Mouse (Mus musculus) hindbrain, embryonic 12.5 days (tissue): ENCODE data around the gene Xaf1. TPM values are rescaled to one million over a fixed set of nuclear protein-coding genes. Genes with fewer than 3 reads are reported as not detected.
A peak's percentile ranks its signal among the peaks of the same experiment; 100 is the strongest.
"Not testable (repeated sequence)": the region's sequence is repeated elsewhere in the genome, so short reads cannot be mapped to it uniquely, and the experiment has no call there.

Source experiments
- ATAC-seq: fragments of 200-750 bp; cut with Nextera tagmentation; 2 replicates; pipeline ENCODE4 v1.8.0; 2017; ENCODE audit warnings: moderate TSS enrichment; ENCODE audit not compliant: low FRiP score
- H3K27ac ChIP-seq: fragments of 300-500 bp; sonication (generic); 2 replicates; pipeline ENCODE4 v1.5.1; 2016; ENCODE audit warnings: mild to moderate bottlenecking
- H3K27me3 ChIP-seq: fragments of 300-500 bp; sonication (generic); 2 replicates; pipeline ENCODE4 v1.6.1; 2016; ENCODE audit warnings: mild to moderate bottlenecking
- H3K36me3 ChIP-seq: fragments of 300-500 bp; sonication (generic); 2 replicates; pipeline ENCODE4 v1.6.1; 2016; ENCODE audit warnings: mild to moderate bottlenecking
- H3K4me1 ChIP-seq: fragments of 300-500 bp; sonication (generic); 2 replicates; pipeline ENCODE4 v1.6.1; 2016
- H3K4me2 ChIP-seq: fragments of 300-500 bp; sonication (generic); replicated peaks from 2 replicates; pipeline ENCODE4 v1.6.1; 2016; ENCODE audit warnings: mild to moderate bottlenecking
- H3K4me3 ChIP-seq: fragments of 300-500 bp; sonication (generic); 2 replicates; pipeline ENCODE4 v1.5.1; 2016; ENCODE audit warnings: mild to moderate bottlenecking
- H3K9ac ChIP-seq: fragments of 300-500 bp; sonication (generic); 2 replicates; pipeline ENCODE4 v1.6.1; 2016; ENCODE audit warnings: mild to moderate bottlenecking, moderate library complexity
- H3K9me3 ChIP-seq: fragments of 300-500 bp; sonication (generic); replicated peaks from 2 replicates; pipeline ENCODE4 v1.6.1; 2016; ENCODE audit warnings: mild to moderate bottlenecking
- WGBS: fragments of 180-500 bp; shearing (Covaris S2); methylation state at CpG from one replicate; pipeline ENCODE4 v1.1.7; 2016; 5-methylcytosine and 5-hydroxymethylcytosine counted together
- polyA plus RNA-seq: library from polyadenylated mRNA; unstranded; fragments of >200 nt; fragmentation: Nextera tagmentation; extraction: Ambion mirVana; gene quantifications from 2 replicates; pipeline ENCODE4 v1.2.1, GENCODE M21; 2016

The Xaf1 gene
- polyA plus RNA-seq, 1 experiment from 2014 or later = 2.6 TPM

DNA sequence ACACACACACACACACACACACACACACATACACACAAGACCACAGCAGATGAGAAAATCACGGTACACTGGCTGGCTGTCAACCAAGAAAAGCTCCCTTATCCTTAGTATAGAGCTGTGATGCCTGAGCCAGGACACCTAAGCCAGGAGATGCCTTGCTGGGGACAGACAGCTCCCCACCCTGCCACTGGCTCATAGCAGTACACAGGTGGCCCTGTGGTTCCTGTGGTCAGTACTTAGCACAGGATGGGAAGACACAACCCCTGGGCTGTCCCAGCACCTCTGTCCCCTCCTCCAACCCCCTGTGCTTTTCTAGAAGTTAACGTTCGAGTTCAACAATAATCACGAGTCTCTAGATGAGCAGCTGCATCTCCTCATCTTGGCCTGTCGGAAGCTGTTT lies 16.6 kb downstream of the Xaf1 start:
- ATAC-seq = no peak
- Histone ChIP-seq H3K4me3 (no peak overlapping the region), H3K4me1 (peaks cover 5% of the 10 kb centered on the region; the same call in 1 of the 2 replicates), H3K9ac (no peak overlapping the region), H3K4me2 (no peak overlapping the region), H3K27ac (no peak overlapping the region), H3K27me3 (peaks cover 27% of the 10 kb centered on the region), H3K9me3 (no peaks in the 10 kb centered on the region), H3K36me3 (no peaks in the 10 kb centered on the region)
- 90% methylated on average over 5 of the region's 5 CpGs for WGBS

DNA sequence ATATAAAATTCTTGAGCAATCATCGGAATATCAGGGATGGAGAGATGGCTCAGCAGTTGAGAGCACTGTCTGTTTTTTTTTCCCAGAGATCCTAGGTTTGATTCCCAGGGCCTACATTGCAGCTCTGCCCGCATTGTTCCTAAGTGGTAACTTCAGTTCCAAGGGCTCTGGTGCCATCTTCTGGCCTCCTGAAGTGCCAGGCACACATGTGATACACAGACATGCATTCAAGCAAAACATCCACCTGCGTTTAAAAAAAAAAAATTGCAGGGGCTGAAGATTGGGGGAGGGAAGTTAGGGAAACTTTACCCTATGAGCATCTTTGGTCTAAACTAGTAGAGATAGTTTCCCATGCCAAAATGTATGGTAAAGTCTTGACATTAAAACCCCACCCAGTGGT lies 23.0 kb downstream of the Xaf1 start:
- 77% methylated on average over 3 of the region's 3 CpGs for WGBS

DNA sequence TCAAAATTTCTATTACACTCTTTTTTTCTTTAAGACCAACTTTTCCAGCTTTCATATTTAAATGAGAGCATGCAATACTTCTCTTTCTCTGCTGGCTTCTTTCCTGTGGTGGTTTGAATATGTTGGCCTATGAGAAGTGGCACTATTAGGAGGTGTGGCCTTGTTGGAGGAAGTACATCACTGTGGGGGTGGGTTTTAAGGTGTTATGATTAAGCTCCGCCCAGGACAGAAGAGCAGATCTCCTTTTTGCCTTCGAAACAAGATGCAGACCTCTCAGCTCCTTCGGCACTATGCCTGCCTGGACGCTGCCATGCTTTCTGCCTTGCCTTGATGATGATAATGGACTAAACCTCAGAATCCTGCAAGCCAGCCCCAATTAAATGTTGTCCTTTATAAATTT lies 24.3 kb downstream of the Xaf1 start:
- WGBS = 87% methylated on average over 4 of the region's 4 CpGs
- Histone ChIP-seq H3K27me3 (no peaks in the 10 kb centered on the region), H3K4me1 (no peaks in the 10 kb centered on the region), H3K4me3 (no peak overlapping the region), H3K4me2 (no peak overlapping the region), H3K9me3 (no peaks in the 10 kb centered on the region), H3K9ac (no peak overlapping the region), H3K36me3 (no peaks in the 10 kb centered on the region), H3K27ac (no peak overlapping the region)
- no peak for ATAC-seq

More for the DNA sequence above, 23.0 kb downstream of the Xaf1 start:
- Histone ChIP-seq H3K9me3 (no peaks in the 10 kb centered on the region), H3K4me1 (no peaks in the 10 kb centered on the region), H3K4me2 (no peak overlapping the region), H3K9ac (no peak overlapping the region), H3K27ac (no peak overlapping the region), H3K27me3 (no peaks in the 10 kb centered on the region), H3K36me3 (no peaks in the 10 kb centered on the region), H3K4me3 (no peak overlapping the region)
- ATAC-seq = no peak

DNA sequence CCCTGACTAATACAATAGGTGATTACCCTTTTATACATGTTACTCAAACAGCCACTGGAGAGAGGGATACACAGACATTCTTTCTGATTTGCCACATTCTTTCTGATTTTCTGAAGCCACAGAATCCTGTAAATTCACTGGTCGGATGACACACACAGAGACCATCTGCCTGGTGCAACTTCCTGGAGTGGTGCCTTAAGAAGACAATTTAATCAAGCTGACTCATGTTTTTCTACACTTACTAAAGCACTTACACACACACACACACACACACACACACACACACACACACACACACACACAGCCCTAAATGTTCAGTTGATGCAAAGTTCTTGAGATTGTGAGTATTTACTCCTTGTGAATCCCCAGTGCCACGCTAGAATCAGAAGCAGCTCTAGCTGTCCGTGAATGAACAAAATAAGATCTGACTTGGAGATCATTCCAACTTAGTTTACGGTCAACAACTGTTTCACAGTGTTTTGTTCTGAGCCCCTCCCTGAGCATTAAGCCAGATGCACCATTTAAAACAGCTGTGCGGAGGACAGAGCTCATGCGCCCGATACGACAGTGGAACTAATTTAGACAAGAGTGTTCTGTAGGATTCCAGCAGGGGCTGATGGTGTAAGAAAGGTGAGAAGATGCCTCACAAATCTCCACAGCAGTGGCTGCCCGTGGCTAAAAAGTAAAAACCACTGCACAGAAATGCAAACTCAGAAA lies 31.7 kb downstream of the Xaf1 start:
- no peaks in the 10 kb centered on the region for H3K27me3 ChIP-seq
- no peak overlapping the region for H3K4me3 ChIP-seq
- no peak overlapping the region for H3K4me2 ChIP-seq
- no peaks in the 10 kb centered on the region for H3K36me3 ChIP-seq
- H3K27ac ChIP-seq = no peak overlapping the region
- H3K4me1 ChIP-seq = peaks cover under 1% of the 10 kb centered on the region
- no peak for ATAC-seq
- H3K9ac ChIP-seq = no peak overlapping the region
- no peaks in the 10 kb centered on the region for H3K9me3 ChIP-seq
- WGBS = 73% methylated on average over 9 of the region's 9 CpGs

DNA sequence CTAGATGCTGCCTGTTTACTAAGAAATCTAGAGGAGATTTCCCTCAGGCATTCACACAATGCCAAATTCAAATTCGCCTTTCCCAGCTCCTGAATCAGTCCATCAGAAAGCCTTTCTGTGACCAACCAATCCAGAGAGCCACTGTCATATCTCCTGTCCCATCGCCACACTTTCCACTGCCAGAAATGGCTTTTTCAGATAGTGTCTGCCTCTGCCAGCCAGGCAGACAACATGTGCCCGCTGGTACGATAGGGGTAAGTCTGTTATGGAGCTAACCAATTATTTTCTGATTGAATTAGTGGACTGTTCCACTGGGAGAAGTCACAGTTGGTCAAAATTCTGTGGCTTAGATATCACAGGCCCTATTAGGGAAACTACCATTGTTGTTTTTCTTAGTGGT lies 33.2 kb downstream of the Xaf1 start:
- H3K4me1 ChIP-seq = peaks cover 11% of the 10 kb centered on the region
- H3K4me3 ChIP-seq = no peak overlapping the region
- H3K36me3 ChIP-seq = no peaks in the 10 kb centered on the region
- H3K27me3 ChIP-seq = no peaks in the 10 kb centered on the region
- ATAC-seq = no peak
- H3K9ac ChIP-seq = no peak overlapping the region
- no peak overlapping the region for H3K27ac ChIP-seq
- H3K4me2 ChIP-seq = no peak overlapping the region
- H3K9me3 ChIP-seq = no peaks in the 10 kb centered on the region
- WGBS = 78% methylated on average over 4 of the region's 4 CpGs

DNA sequence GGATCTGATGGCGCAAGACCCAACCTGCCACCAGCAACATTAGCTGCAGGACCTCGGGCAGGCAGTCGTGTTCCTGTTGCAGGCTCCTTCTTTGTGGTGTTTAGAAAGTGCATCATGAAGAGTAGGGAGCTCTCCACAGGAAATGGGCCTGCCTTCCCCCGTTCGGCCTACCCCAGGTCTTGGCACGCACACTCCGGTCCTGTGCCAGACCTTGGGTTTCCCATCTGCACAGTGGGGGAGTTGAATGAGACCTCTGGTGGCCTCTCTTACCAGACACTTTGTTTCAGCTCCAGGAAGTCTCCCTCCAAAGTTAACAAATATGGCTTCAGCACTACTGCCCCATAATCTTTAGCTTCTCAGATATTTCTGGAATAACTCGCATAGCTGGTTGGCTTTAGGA lies 35.3 kb downstream of the Xaf1 start:
- no peak overlapping the region for H3K27ac ChIP-seq
- peaks cover 11% of the 10 kb centered on the region for H3K4me1 ChIP-seq
- no peak for ATAC-seq
- 92% methylated on average over 8 of the region's 8 CpGs for WGBS
- no peak overlapping the region for H3K9ac ChIP-seq
- H3K36me3 ChIP-seq = no peaks in the 10 kb centered on the region
- no peak overlapping the region for H3K4me3 ChIP-seq
- H3K27me3 ChIP-seq = no peaks in the 10 kb centered on the region
- H3K9me3 ChIP-seq = no peaks in the 10 kb centered on the region
- H3K4me2 ChIP-seq = no peak overlapping the region

DNA sequence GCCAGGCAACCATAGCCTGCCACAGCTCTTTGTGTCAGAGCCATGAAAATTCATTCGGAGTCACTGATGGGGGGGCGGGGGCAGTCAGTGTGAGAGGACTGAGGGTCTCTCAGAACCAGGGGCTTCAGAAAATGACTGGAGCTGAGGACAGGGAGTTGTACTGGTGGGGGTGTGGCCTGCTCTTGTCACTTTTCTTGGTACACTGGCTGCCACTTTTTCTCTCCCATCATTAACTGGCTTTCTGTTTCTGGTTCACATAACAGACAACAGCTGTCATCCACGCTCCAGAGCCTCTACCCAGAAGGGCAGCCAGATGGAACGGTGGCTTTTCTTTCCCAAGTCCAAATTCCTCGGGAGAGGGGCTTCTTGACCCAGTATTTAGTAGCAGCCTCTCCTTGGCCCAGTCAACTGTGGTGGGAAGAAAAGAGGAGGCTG lies 37.0 kb downstream of the Xaf1 start:
- Histone ChIP-seq H3K4me1 (peaks cover 13% of the 10 kb centered on the region), H3K36me3 (no peaks in the 10 kb centered on the region), H3K27me3 (no peaks in the 10 kb centered on the region), H3K9me3 (no peaks in the 10 kb centered on the region), H3K4me3 (no peak overlapping the region), H3K27ac (peak overlapping the region; percentile 62), H3K4me2 (no peak overlapping the region), H3K9ac (no peak overlapping the region)
- peak; percentile 80 for ATAC-seq
- 29% methylated on average over 5 of the region's 5 CpGs for WGBS

DNA sequence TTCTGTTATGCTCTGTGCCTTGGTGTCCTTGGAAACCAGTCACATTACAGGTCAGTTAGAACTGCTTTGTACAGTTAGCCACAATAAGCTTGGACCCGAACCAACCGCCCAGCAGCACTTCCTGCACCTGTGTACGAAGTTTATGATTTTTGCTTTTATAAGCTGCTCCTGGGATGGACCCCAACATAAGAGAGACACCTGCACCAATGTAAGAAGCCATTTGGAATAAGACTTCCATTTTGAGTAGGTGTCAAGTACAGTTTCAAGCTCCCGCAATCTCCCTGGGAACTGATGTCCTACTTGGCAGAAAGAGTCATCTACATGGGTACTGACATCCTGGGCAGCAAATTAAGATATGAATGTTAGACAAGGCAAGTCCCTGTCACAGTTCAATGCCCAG lies 38.3 kb downstream of the Xaf1 start:
- Histone ChIP-seq H3K4me2 (no peak overlapping the region), H3K27ac (no peak overlapping the region), H3K9ac (no peak overlapping the region), H3K27me3 (no peaks in the 10 kb centered on the region), H3K4me1 (peaks cover 13% of the 10 kb centered on the region), H3K36me3 (no peaks in the 10 kb centered on the region), H3K9me3 (no peaks in the 10 kb centered on the region), H3K4me3 (no peak overlapping the region)
- ATAC-seq = no peak
- WGBS = 84% methylated on average over 4 of the region's 4 CpGs

DNA sequence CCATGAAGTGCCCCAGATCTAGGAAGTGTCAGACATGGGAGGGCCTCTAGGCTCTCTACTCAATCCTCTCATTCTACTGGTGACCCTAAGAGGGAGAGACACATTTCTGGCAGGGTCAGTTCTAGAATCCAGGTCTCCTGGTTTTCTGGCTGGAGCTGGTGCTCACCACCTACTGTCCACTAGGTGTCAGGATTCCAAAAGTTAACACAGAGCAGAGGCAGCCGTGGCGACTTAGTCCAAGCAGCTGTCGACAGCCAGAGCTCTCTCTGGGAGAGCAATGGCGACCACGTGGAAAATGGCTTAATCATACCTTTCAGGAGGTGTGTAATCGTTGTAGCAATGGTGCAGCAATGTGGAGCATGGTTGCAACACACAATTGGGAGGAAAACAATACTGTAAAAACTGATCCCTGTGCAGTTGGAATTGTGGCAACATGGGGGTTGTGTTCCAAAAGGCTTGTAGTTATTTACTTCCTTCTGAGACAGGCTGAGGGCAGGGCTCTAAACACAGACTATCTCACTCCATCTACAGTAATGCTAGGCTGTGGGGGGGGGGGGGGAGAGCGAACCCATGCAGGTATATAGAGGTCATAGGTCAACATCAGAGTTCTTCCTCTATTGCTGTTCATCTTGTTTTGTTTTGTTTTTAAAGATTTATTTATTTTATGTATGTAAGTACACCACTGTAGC lies 41.3 kb downstream of the Xaf1 start:
- ATAC-seq = peak; percentile 56
- Histone ChIP-seq H3K4me1 (peaks cover 13% of the 10 kb centered on the region), H3K36me3 (no peaks in the 10 kb centered on the region), H3K9ac (no peak overlapping the region), H3K9me3 (no peaks in the 10 kb centered on the region), H3K27me3 (no peaks in the 10 kb centered on the region), H3K27ac (no peak overlapping the region), H3K4me2 (no peak overlapping the region; the same call in 1 of the 2 replicates), H3K4me3 (no peak overlapping the region)
- WGBS = 15% methylated on average over 7 of the region's 7 CpGs

DNA sequence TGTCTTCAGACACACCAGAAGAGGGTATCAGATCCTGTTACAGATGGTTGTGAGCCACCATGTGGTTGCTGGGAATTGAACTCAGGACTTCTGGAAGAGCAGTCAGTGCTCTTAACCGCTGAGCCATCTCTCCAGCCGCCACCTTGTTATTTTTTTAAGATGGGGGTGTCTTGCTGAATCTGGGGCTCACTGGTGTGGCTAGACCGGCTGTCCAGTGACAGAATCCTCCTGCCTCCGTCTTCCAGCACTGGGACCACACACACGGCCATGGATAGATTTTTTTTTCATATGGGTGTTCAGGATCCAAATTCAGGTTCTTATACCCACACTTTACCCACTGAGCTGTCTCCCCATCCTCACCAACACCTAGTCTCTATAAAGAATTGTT lies 41.8 kb downstream of the Xaf1 start:
- not testable (repeated sequence) for H3K36me3 ChIP-seq, H3K4me3 ChIP-seq, H3K9me3 ChIP-seq, H3K9ac ChIP-seq, H3K27me3 ChIP-seq, ATAC-seq, H3K27ac ChIP-seq, H3K4me2 ChIP-seq
- 93% methylated on average over 5 of the region's 5 CpGs for WGBS
- H3K4me1 ChIP-seq = peaks cover 12% of the 10 kb centered on the region

DNA sequence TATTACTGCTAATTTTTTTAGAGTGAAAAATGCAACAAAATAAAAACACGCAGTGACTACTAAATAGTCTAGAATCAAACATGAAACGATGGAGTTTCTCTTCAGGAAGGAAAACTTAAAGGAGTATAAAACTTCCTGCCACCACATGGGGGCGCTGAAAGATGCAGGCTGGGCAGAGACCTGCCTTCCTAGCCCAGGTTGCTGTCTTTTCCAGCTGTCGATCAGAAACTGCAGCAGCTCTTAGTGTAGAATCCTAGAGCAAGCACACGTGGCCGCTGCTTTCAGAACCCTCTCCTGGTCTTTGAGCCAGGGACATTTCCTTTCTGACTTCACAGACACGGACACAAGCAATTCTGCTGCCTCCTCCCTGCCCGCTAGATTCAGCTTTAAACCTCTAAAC lies 42.5 kb downstream of the Xaf1 start:
- H3K4me1 ChIP-seq = peaks cover 5% of the 10 kb centered on the region
- H3K27me3 ChIP-seq = no peaks in the 10 kb centered on the region
- H3K4me2 ChIP-seq = no peak overlapping the region
- no peak overlapping the region for H3K27ac ChIP-seq
- no peak overlapping the region for H3K9ac ChIP-seq
- H3K4me3 ChIP-seq = no peak overlapping the region
- H3K36me3 ChIP-seq = no peaks in the 10 kb centered on the region
- 27% methylated on average over 8 of the region's 8 CpGs for WGBS
- H3K9me3 ChIP-seq = no peaks in the 10 kb centered on the region
- ATAC-seq = no peak

DNA sequence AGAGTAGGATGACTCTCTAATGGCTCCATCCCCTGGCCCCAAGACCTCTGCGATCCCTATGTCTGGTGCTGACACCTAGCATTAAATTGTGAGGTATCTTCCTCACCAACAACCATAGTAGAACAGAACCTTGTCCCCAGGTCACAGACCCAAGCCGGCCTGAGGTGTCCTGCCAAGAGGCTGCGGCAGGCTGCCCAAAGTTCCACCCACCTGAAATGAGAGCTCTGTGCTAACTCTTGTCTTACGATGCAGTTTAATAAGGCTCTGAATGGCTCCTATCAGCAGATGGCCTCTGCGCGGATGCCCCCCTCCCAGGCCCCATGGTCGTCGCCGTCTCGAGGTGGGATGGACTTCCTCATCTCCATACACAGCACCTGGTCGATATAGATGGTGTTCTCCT lies 43.1 kb downstream of the Xaf1 start:
- no peak overlapping the region for H3K9ac ChIP-seq
- no peaks in the 10 kb centered on the region for H3K27me3 ChIP-seq
- no peak overlapping the region for H3K4me2 ChIP-seq
- H3K9me3 ChIP-seq = no peaks in the 10 kb centered on the region
- H3K27ac ChIP-seq = no peak overlapping the region
- WGBS = 91% methylated on average over 11 of the region's 11 CpGs
- peaks cover 3% of the 10 kb centered on the region; the same call in 1 of the 2 replicates for H3K4me1 ChIP-seq
- ATAC-seq = no peak
- H3K36me3 ChIP-seq = no peaks in the 10 kb centered on the region
- no peak overlapping the region for H3K4me3 ChIP-seq

DNA sequence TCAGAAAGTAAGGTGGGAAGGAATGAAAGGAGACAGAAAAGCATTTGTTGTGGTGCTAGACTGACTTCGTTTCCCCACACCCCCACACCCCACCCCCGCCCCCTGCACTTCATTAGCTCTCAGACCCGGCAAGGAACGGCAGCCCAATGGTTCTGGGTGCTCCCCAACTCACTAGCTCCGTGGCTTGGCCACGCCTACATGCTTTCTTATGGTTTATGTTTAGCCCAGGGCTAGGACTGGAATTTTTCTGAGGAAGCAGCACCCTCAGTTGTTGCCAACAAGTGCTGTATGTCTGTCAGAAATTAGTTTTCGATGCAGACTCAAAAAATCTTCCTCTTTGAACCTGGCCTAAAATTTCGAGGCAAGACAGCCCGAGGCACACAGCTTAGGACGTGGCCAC lies 47.1 kb downstream of the Xaf1 start:
- H3K4me3 ChIP-seq = no peak overlapping the region
- no peak for ATAC-seq
- H3K4me1 ChIP-seq = no peaks in the 10 kb centered on the region
- no peak overlapping the region for H3K27ac ChIP-seq
- H3K4me2 ChIP-seq = no peak overlapping the region
- H3K9ac ChIP-seq = no peak overlapping the region
- no peaks in the 10 kb centered on the region for H3K36me3 ChIP-seq
- 64% methylated on average over 10 of the region's 10 CpGs for WGBS
- H3K27me3 ChIP-seq = no peaks in the 10 kb centered on the region
- no peaks in the 10 kb centered on the region for H3K9me3 ChIP-seq
